Mouse (Mus musculus) erythroblast, adult 5-6 weeks (primary cell): ENCODE data around the gene Carns1. TPM values are rescaled to one million over a fixed set of nuclear protein-coding genes. Genes with fewer than 3 reads are reported as not detected.

Experiments
- ATAC-seq: replicated peaks from 2 replicates; pipeline ENCODE4 v1.8.0; 2016; ENCODE audit warnings: moderate number of reproducible peaks, mild to moderate bottlenecking, moderate TSS enrichment, inconsistent platforms; ENCODE audit not compliant: poor library complexity, low FRiP score, severe bottlenecking
- total RNA-seq, 2 experiments: library from RNA; stranded (forward) in 1 of 2; stranded (reverse) in 1 of 2; fragments of 150-400 nt in 1 of 2; fragments of 200-764, 138-1000 nt in 1 of 2; gene quantifications; 2 replicates each; pipeline versions ENCODE4 v1.2.3 to v1.2.4; 2015 to 2017; ENCODE audit warnings: low replicate concordance in 2 of 2

The Carns1 gene
- total RNA-seq, 2 experiments from 2014 or later = 0.60 to 6.5 TPM

DNA sequence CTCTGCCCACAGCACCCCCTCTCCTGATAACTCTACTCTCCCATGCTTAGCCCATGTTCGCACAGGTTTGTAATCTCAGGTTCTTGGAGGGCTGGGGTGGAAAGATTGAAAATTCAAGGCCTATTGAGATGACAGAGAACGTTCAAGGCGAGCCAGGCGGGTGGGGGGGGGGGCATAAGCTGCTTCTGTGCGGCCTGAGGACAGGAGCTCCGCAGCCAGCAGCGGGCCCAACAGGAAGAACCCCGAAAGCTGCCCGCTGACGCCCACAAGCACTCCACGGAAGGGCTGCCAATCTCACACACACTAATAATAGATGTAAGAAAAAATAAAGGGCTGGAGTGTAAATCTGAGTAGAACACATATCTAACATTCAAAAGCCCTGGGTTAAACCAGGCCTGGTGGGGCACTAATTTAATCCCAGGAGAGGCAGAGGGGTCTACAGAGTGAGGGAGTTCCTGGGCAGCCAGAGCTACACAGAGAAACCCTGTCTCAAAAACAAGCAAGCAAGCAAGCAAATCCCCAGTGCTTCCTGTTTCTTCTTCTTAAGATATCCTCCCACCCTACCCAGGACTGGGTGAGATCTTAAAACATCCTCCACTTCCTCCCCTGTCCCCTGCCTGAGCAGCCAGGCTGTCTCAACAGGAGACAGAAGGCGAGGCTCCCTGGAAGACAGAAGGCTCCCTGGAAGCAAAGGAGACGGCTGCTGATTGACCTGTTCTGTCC lies 28.5 kb upstream of the Carns1 start:
- no peak for ATAC-seq

DNA sequence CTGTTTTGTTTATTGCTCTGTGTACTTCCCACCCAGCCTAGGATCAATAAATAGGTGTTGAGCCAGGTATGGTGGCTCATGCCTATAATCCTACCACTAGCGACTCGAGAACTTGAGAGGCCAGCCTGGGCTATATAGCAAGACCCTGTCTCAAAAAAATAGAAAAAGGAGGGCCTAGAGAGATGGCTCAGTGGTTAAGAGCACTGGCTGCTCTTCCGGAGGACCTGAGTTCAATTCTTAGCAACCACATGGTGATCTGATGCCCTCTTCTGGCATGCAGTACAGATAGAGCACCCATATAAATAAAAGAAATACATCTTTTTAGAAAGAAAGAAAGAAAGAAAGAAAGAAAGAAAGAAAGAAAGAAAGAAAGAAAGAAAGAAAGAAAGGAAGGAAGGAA lies 27.9 kb upstream of the Carns1 start:
- no peak for ATAC-seq

DNA sequence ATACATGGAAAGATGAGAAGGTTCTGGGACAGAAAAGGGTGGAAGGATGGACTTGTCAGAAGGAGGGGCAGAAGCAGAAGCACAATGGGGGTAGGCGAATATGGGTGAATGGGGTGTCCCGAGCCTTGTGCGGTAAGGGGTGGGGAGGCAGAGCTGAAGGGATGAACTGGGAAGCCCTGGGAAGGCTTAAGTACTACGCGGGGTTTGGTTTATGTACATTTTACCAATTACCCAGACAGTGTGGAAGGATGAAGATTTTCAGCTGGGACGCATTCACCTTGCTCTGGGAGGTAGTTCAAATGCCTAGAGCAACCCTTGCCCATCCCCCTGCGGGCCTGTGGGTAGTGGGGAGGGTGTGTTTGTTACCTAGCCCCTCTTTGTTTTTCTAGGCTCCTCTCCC lies 26.9 kb upstream of the Carns1 start:
- no peak for ATAC-seq

DNA sequence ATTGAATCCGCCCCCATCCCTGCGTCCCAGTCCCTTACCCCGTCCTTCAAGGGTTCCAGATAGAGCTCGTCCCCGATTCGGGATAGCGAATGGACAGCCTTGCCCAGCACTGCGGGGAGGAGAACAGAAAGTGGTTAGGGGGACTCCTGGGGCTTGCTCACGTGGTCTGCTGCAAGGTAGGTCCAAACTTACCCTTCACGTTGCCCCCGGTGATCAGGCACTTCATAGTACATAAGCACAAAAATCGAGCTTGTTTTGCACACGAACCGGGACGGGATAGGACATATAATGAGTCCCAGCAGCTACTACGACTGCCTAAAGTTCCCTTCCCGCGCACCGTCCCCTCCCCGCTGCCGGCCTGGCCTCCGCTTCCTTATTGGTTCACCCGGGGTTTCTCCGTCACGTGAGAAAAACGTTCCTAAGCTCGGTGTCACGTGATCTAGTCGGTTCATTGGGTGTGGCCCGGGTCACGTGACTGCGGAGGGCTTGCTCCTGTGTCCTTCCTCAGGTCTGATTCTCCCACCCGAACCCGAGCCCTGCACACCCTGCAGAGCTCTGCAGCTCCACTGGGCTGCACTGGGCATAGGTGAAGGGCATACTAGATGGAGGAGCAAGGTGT lies 26.1 kb upstream of the Carns1 start, which contains the start of gene Rad9a:
TSS of gene Rad9a (minus strand) at position 372 of the 619 bp plus-strand sequence.
- ATAC-seq = peak; percentile 89

DNA sequence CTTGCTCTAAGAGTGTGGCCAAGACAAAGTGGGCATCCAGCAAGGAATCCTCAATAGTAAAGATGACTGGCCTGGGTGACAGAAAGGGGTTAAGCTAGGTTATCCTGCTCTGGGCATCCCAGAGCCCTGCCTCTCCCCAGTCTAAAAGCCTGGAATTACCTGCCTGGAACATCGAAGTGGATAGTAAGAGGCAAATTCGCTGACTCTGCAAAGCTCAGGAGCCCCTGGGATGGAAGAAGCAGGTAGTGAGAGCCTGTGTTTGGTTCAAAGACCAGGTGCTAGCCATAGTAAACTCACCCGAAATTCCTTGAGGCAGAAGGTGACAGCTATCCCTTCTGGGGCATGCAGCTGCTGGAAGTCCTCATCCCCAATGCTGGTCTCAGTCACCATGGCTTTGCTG lies 21.9 kb upstream of the Carns1 start:
- no peak for ATAC-seq

DNA sequence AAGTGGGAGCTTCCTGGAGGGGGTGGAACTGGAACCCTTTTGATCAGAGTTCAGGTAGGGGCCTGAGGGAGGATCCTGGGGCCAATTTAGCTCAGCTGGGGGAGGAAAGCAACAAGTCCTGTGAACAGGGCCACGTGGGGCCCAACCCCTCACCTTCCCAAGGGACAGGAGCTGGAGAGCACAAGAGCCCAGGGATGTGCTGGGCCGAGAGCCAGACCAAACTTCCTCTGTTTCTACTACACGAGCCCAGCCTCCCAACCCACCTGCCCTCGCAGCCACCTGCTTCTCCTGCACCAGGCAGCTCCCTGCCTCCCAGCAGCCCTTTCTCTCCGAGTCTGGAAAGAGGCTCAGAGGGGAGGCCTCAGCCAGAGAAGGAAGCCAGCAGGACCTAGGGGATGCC lies 21.3 kb upstream of the Carns1 start:
- ATAC-seq = no peak

DNA sequence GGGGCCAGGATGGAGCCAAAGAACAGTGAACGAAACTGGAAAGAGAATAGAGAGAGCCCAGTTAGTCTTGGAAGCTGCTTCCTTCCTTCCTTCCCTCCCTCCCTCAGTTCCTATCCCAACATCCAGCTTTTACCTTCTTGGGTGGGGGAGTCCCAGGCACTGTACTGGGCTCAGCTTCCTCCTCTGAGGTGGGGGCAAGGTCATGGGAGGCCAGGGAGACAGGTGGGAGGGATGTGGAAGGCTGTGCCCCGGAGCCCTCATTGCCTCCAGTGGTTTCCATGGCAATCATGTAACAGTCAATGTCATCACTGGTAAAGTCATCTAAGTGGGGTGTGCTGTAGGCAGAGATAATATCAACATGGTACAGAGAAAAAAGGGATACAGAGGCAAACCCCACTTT lies 20.8 kb upstream of the Carns1 start:
- no peak for ATAC-seq

DNA sequence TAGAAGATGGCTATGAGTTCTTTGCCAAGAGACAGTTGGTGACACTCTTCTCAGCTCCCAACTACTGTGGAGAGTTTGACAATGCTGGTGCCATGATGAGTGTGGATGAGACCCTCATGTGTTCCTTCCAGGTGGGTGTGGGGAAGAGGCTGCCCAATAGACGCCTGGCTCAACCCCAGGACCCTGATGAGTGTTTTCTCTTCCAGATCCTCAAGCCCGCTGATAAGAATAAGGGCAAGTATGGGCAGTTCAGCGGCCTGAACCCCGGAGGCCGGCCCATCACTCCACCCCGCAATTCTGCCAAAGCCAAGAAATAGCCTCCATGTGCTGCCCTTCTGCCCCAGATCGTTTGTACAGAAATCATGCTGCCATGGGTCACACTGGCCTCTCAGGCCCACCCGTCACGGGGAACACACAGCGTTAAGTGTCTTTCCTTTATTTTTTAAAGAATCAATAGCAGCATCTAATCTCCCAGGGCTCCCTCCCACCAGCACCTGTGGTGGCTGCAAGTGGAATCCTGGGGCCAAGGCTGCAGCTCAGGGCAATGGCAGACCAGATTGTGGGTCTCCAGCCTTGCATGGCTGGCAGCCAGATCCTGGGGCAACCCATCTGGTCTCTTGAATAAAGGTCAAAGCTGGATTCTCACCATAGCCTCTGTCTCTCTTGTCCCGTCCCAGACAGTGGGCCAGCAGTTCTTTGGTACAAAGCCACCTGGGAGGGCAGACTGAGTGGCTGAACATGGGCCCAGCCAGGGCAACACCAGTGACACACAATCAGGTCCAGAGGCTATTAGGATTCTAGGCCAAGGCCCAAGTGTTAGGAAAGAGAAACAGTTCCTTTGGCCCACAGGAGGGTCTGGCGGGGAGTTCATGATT lies 19.7 kb upstream of the Carns1 start:
- ATAC-seq = no peak

DNA sequence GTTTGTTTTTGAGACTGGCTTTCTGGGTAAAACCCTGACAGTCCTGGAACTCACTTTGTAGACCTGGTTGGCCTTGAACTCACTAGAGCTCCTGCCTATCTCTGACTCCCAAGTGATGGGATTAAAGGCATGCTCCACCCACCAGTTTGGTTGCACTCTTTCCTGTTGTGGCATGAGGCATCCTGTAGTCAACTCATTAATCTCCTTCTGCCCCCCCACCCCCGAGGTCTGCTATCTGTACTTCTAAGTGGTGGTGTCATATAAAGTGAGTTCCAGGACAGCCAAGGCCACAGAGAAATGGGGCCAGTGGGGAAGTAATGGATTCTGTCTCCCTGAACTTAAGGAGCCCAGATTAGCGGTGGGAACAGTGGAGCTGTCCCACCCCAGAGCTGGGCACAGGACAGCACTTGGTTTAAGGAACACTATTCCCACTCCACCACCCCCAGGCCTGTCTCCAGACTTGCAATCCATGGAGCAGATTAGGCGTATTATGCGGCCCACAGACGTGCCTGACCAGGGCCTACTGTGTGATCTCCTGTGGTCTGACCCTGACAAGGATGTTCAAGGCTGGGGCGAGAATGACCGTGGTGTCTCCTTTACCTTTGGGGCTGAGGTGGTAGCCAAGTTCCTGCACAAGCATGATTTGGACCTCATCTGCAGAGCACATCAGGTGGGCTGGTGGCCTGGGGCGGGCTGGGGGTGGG lies 18.9 kb upstream of the Carns1 start:
- ATAC-seq = no peak

DNA sequence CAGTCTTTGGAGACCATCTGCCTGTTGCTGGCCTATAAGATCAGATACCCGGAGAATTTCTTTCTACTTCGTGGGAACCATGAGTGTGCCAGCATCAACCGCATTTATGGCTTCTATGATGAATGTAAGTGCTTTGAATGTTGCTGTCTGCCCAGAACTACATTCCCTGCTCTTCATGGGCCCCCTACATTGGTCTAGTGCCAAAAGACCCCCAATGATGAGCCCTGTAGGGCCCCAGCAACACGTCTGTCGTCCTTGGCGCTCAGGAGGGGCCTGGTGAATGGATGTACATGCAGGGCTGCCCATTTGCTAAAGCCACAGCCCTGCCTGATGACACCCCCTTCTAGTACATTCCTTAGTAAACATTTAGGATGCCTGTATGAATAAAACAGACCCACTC lies 17.9 kb upstream of the Carns1 start:
- ATAC-seq = no peak

DNA sequence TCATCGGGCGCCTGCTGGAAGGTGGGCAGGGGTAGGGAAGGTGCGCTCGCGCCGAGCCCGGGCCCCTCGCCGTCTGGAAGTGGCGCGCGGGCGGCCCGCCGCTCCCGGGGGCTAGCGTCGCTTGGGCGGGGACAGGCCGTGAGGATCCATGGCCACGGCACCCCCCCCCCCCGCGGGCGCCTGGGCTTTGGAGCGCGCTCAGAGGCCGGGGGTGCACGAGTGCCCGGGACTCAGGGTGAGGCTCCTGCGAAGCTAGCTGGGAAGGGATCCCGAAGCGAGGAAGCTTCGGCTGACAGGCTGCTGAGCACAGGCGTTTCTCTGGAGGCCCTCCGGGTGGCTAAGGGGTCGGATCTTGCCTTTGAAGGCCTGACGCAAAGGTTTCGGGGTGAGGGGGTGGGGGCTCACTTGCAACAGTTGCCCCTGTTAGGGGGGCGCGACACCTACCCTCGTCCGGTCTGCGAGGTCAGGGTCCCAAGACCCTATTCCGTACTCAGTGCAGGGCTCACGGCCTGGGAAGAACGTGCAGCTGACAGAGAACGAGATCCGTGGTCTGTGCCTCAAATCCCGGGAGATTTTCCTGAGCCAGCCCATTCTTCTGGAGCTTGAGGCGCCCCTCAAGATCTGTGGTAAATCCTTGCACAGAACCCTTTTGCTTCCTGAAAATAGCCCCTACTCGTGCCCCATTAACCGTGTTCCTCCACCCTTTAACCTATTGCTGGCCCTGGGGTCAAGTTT lies 17.1 kb upstream of the Carns1 start:
- peak; percentile 13; the same call in 1 of the 2 replicates for ATAC-seq

DNA sequence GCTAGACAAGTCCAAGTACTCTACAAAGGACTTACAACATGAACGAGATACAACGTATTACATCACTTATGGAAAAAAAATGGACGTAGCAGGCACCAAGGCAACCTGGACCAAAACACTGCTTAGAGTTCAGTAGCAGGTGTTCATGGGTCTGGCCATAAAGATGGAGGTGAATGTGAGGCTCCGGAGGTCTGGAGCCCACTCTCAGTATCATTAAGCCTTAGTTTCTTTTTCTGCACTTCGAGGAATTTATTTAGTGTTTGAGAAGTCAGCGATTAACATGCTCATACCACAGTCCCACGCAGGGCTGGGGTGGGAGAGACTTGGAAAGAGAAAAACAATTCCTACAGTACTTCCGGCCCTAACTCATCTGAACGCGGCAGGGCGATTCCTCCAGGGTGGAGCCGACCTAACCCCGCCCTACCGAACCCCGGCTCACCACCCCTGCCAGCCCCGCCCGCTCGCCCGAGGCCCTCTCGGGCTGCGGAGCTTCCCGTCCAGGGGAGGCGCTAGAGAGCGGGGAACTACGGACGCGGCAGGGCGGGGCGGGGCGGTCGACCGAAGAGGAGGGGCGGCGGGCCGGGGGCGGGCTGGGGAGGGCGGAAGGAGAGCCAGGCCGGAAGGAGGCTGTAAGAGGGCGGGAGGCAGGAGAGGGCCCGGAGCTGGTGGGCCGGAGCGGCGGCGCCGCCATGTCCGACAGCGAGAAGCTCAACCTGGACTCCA lies 16.4 kb upstream of the Carns1 start, which contains the start of gene Ppp1ca:
TSS of gene Ppp1ca (plus strand) at position 538 of the 723 bp plus-strand sequence.
- ATAC-seq = peak; percentile 90

DNA sequence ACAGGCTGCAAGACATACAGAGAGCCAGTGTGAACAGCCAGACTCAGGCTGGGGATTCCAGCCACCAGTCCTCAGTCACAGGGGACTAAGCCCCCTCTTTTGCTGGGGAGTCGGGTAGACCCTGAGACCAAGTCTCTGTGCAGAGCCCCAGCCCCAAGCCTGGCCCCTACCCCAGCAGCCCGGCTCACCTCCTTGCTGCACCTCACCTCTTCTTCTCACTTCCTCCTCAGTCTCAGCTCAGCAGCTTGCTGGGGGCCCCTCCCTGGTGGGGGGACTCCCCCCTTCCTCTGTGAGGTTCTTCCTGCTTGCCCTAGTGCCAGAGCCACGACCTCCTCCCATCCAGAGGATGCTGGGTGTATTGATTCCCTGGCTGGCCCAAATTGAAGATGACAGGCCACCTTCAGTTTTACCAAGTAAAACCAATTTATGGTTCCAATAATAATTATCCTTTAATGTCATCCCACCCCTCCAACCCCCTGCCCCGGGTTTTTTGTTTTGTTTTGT lies 15.6 kb upstream of the Carns1 start, which contains the start of gene Tbc1d10c:
TSS of gene Tbc1d10c (minus strand) at position 454 of the 504 bp plus-strand sequence.
- no peak for ATAC-seq

DNA sequence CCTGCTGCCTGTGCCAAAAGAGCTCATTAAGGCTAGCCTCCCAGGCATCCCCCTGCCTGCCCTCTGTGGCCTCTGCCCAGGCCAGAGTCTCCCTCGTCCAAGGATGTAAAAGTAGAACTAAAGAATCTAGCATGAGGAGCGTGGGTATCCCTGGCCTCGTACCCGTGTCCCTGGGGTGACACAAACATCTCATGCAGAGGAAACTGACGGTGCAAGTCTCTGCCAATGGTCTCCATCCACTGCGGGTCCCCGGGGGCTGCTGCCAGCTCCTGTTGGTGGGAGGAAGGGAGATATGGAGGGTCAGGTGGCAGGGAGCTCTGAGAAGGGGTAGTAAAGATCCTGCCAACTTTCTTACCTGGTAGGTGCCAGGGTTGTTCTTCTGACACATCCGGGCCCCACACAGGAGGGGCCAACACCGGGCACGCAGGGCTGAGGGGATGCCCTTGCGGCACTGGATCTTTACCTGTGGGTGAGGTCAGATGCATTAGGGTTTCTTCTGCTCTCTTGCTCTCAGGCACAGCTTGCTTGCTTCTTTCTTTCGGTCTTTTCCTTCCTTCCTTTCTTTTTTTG lies 13.9 kb upstream of the Carns1 start:
- ATAC-seq = no peak

DNA sequence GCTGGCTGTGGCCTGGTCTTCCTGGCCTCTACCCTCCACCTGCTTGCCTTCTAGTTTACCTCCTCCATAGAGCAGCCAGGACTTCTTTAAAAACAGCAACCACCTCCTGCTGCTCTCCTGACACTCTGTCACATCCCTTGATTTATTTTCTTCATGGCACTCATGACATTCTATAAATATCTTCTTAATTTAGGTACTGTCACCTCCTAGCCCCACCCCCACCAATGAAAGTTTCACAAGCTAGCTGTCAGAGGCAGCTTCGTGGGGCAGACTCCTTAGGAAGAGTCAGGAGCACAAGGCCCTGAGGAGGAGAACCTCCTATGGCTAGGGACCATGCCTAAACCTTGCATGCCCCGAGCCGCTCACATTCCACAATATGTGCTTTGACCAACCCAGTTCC lies 12.0 kb upstream of the Carns1 start:
- ATAC-seq = no peak

DNA sequence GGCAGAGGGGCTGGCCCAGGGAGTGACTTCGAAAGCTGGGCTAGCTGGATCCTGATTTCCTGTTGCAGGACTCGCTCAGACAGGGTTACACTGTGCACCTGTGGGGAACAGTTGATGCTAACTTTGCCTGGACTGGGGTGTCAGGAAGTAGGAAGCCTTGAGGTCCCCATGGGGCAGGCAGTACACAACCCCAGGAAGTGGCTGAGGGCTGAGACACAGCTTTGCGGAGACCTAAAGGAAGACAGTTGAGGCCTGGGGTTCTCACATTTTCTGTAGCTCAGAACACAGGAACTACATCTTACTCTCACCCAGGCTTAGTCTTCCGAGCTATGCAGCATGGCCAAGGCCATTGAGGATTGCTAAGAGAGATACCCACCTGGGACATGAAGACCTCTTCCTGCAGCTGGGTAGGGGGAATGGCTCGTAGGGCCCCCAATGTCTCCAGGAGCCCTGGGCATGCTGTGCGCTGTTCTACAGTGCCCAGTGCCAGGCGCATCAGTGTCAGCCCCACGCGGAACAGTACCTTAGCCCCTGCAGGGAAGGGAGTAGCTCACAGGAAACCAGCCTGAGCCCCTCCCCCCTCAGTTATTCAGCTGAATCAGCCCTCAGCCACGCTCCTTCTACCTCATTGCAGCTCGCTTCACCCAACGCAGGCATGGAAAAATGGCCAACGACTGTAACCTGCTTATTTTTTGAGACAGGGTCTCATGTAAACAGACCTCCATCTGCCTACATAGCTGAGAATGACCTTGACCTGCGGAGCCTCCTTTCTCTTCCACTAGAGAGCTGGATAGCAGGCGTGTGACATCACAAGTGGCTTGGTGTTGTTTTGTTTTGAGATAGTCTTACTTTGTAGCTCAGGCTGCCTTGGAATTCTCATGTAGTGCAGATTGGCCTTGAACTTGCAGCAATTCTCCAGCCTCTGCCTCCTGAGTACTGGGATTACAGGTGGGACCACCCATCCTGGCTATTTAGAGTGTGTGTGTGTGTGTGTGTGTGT lies 10.0 kb upstream of the Carns1 start:
- ATAC-seq = no peak

DNA sequence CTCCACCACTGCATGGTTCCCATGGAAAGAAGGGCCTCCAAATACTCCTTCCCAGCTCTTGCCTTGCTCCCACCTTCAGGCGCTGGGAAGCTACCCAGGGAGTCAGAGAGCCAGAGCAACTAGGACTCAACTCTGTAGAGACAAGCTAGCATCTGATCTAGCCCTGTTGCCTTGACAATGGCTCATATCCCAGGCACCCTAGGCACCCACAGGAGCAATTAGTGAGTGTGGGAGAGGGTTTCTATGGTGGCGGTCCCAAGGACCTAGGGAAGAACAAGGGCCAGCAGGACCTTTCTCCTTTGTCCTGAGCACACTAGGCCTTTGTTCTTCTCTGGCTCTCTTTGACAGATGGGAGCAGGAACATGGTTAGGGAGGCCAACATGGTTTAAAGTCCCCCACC lies 8.4 kb upstream of the Carns1 start:
- ATAC-seq = no peak
